Mouse (Mus musculus) right cerebral cortex, adult 2 months (tissue): ENCODE measurements at regions not wholly inside any gene's neighbourhood (a gene's known extent, or its start where the extent isn't known, plus 50 kb on each side); places are given as distances from the start of the nearest gene placed in this dataset.

Experiments used
- DNase-seq, 2 experiments: peaks; one replicate each; pipeline ENCODE4 v3.0.0; 2021 to 2022; ENCODE audit warnings: low spot score in 2 of 2

DNA sequence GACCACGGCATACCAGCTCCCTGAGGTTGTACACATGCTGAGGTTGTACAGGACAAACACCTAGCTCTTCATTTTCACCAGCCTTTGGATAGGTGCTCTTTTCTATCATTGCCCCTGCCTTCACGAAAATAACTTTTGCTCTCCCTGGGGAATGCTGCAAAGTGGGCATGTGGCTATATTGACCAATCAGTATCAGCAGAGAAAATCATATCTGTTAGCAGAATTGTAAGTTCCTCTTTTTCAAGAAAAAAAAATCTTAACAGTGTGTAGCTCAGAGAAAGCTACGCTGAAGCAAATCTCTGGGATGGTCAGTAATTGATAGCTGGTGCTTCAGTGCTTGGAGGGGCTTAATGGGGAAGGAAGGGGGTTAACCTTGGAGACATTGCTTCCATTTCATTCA, 319.6 kb upstream of the 5930422O12Rik start:
- no peak for DNase-seq

- DNase-seq, result no peak
These were observed 313.0 kb upstream of the 5930422O12Rik start for GRCm38 (mm10) chr8:33115271-33116236.

GRCm38 (mm10) chr8:33123061-33123587, 305.4 kb upstream of the 5930422O12Rik start:
- DNase-seq, result no peak

GRCm38 (mm10) chr8:33126981-33127380, 301.5 kb upstream of the 5930422O12Rik start:
- no peak for DNase-seq

DNA sequence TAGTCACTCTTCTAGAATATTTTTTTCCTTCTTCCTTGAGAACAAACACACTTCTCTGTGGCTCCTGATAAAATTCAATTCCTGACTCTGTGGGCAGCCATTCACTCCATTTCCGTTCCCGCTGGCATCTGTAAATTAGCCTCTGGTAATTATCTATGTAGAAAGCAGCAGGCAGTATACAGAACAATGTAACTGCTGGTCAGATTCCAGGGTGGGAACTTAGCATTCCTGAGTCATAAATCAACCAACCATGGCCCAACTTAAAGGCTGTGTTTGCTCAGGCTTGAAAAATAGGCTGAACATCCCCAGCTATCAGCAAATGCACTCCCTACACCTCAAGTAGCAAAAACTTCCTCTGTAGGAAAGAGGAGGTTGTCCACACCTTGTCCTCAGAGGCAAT, 289.6 kb upstream of the 5930422O12Rik start:
- DNase-seq, result no peak

- no peak for DNase-seq
These were observed 288.7 kb upstream of the 5930422O12Rik start for GRCm38 (mm10) chr8:33139850-33140249.

GRCm38 (mm10) chr8:33177642-33178041, 250.9 kb upstream of the 5930422O12Rik start:
- no peak for DNase-seq

DNA sequence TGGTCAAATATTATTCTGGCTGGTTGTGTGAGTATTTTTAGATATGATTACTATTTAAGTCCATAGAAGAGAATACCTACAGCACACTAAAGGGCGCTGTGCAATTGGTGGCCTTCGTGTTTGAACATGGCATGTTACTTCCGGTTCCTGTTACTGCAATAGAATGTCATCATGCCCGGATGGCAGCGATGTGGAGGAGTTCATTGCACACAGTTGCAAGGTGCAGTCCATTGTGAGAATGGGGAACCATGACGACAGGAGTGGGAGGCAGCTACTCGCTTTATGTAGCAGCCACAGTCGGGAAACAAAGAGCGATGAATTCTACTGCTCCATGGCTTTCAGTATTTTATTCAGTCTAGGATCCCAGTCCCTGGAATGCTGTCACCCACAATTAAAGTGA, 245.5 kb upstream of the 5930422O12Rik start:
- no peak for DNase-seq
